Mouse (Mus musculus): ENCODE results near the gene Tulp4. TPM values are rescaled to one million over a fixed set of nuclear protein-coding genes. Genes with fewer than 3 reads are reported as not detected.
A peak's percentile ranks its signal among the peaks of the same experiment; 100 is the strongest.

Gene Tulp4
- total RNA-seq (2021), result 68.1 and 90.9 TPM in 2 replicates
- long read RNA-seq, partial matches to known transcripts, result 5 of 17 reads
- long read RNA-seq, other reads (novel, unspliced or antisense), result 10 of 17 reads

GRCm38 (mm10) chr17:6106361-6107014 is at the start of gene Tulp4:
Tulp4 (plus strand) TSS chr17:6106437.
- DNase-seq, result peak; percentile 88

- no peak for DNase-seq
Measured at GRCm38 (mm10) chr17:6062793-6063192, 43.4 kb upstream of the Tulp4 start.

DNA sequence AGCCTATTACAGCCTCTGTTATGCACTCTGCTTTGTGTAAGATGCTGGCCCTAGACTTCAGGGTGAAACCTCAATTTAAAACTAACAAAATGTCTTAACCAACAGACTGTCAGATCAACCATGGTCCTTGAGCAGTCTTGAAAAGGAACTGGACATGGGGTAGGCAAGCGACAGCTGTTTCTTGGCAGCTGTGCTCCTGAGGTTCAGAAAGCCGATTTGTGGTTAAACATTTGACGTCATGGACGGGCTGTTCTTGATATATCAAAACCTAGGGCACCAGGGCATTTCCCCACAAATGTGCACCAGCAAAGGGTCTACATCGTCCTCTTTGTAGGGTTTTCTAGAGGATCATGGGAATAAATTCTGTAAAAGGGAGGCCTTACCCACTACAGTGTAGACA is 42.7 kb upstream of the Tulp4 start:
- DNase-seq, result no peak

- peak; percentile 59 for DNase-seq
Measured at GRCm38 (mm10) chr17:6066021-6066420, 40.2 kb upstream of the Tulp4 start.

DNA sequence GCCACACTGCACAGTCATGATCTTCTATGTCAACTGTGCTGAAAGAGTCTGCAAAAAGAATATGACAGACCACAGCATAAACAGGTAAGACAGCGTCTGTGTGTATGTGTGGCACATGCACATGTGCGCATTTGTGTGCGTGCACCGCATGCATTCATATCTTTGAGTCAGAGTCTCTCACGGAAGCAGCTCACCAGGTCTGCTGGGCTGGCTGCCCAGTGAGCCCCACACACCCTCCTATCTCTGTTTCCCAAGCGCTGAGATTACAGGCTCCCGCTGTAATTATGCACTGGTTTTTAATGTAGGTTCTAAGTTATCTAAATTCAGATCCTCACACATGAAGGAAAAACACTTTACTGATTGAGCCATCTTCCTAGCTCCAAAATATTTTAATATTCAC is 38.6 kb upstream of the Tulp4 start:
- no peak for DNase-seq

- DNase-seq, result no peak
Measured at GRCm38 (mm10) chr17:6069866-6070265, 36.4 kb upstream of the Tulp4 start.

- no peak for DNase-seq
Measured at GRCm38 (mm10) chr17:6073405-6073804, 32.8 kb upstream of the Tulp4 start.

GRCm38 (mm10) chr17:6079287-6080122 is 26.7 kb upstream of the Tulp4 start, which contains the start of the genes Serac1 and Gtf2h5:
Serac1 (minus strand) TSS chr17:6079741.
Gtf2h5 (plus strand) TSS chr17:6079786.
- DNase-seq, result peak; percentile 99

DNA sequence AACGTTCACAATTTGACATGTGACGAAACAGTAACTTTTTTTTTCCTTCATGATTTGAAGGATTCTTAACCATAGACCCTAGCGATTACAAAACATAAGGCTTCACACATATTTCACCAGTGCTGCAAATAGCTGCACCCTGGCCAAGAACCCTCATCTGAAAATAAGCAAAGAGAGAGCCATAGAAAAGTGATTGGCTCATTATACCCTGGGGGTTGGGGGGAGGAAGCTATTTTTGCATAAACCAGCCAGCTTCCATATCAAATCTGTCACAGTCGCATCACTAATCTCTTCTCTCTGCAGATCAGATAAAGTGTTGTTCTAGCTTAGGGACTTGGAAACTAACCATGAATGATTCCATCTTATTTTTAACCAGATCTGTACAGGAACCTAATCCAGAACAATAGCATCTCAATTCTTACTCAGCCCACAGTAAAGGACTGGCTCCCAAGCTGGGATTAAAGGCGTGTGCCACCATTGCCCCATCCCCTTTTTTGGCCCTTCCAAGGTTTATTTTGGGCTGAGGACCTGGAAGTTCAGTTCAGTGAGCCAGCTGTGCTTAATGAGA is 22.8 kb upstream of the Tulp4 start:
- no peak for DNase-seq

- no peak for DNase-seq
Measured at GRCm38 (mm10) chr17:6091604-6092003, 14.6 kb upstream of the Tulp4 start.

GRCm38 (mm10) chr17:6095579-6095978 is 10.7 kb upstream of the Tulp4 start:
- DNase-seq, result no peak

GRCm38 (mm10) chr17:6097884-6098283 is 8.4 kb upstream of the Tulp4 start:
- DNase-seq, result peak; percentile 52

DNA sequence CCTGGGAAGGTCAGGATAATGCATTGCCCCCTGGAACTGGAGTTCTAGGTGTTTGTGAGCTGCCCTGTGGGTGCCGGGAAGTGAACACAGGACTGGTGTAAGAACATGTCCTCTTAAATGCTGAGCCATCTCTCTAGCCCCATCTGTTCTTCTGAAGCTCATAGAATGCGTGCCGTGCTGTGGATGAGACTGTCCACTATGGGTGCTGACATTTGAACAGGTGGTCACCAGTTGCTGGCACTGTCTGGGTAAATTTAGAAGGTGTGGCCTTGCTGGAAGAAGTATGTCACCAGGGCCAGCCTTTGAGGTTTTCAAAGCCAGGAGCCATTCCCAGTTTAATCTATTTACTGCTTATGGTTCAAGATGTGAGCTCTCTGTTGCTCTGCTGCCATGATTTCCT is 4.0 kb upstream of the Tulp4 start:
- DNase-seq, result no peak

DNA sequence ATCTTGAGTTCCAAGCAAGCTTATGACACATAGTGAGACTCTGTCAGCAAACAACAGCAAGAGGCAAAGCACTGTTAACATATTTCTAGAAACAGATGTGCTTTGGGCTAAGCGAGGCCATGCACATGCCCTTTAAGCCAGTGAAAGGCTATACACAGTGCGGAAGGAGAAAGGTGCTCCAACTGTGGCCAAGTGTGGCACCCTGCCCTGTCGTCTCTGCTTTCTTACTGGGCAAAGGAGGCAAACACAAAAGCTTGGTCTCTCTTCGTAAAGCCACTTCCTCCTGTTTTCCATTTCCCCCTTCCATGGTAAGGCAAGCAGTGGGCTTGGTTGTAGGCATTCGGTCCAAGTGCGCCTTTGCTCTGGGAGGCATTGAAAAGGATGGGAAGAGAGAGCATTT is 2.7 kb upstream of the Tulp4 start:
- no peak for DNase-seq

DNA sequence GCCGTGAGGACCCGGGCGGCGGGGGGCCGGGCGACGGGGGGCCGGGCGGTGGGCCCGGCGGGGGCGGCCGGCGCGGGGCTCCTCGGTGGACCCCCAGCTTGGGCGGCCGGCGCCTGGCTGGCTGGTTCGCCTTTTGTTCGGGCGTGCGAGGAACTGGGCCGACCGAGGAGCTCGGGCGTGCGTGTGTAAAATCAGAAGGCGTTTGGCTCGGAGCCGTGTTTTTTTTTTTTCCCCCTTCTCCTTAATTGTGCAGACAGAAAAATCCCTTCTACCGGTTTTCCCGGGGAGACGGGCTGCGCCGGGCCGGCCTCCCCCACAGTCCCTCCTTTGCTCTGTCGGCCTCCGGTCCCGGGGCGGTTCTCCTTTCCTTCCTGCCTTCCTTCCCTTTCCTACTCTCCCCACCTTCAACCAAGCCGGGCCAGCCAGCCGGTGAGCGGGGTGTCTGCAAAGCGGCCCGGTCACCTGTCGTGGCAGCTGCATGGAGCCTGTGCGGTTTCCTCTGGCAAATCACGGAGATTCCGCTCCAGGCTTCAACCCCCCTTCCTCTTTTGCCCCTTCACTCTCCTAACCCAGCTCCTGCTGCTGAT is 871 bp downstream of the Tulp4 start:
- DNase-seq, result peak; percentile 53

- DNase-seq, result no peak
Measured at GRCm38 (mm10) chr17:6108175-6108574, 1.9 kb downstream of the Tulp4 start.

- peak; percentile 30 for DNase-seq
Measured at GRCm38 (mm10) chr17:6110956-6111355, 4.7 kb downstream of the Tulp4 start.

DNA sequence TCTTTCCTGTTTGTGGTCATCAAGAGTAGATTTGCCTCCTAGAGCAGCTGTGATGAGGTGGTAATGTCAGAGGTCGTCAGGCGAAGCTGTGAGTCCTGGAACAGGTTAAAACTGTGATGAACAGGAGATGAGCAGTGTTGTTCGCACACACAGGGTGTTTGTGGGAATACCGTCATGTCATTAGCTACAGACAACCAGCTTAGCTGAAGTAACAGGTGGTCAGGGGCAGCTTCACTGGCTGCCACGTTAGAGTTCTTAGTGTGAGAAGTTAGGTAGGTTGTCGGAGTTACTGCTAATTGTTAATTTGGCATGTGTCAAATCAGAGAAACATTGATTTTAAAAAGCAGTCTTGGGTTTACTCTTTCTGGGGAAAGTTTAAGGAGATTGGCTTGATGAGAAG is 7.4 kb downstream of the Tulp4 start:
- no peak for DNase-seq

DNA sequence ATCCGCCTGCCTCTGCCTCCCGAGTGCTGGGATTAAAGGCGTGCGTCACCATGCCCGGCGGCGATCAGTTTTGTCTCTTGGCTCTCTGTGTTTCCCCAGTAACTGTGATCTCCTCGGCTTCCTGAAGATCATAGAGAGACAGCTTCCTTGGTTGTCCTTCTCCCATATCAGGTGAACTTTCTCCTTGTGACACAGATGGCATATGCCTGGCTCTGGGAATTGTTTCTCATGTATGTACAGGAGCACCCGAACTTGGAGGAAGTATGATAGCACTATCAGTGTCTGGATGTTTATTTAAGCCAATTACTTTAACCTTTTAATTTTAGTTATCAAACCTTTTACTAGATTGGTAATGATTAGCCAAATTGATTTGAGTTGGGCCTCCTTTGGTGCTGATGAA is 8.8 kb downstream of the Tulp4 start:
- DNase-seq, result no peak

GRCm38 (mm10) chr17:6117148-6117725 is 11.0 kb downstream of the Tulp4 start:
- DNase-seq, result no peak

DNA sequence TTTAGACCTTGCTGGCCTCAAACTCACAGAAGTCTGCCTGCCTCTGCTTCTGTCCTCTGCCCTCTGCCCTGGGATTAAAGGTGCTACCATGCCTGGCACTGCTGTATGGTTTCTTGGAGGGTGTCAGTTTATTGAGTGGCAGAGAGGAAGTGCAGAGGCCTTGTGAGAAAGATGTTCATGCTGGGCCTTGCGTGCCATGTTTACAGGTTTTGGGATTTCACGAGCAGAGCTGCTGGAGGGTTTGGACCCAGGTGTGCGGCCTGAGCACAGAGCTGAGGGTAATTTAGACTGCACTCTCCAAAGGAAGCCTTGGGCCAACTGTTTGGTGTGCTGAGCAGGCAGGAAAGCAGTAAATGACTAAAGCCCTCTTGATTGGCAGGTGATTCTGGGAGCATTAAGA is 11.7 kb downstream of the Tulp4 start:
- no peak for DNase-seq

GRCm38 (mm10) chr17:6118861-6119260 is 12.6 kb downstream of the Tulp4 start:
- DNase-seq, result no peak
